Mouse (Mus musculus): ENCODE results near the gene Stk33.
"Not testable (repeated sequence)": the region's sequence is repeated elsewhere in the genome, so short reads cannot be mapped to it uniquely, and the experiment has no call there.

The Stk33 gene

DNA sequence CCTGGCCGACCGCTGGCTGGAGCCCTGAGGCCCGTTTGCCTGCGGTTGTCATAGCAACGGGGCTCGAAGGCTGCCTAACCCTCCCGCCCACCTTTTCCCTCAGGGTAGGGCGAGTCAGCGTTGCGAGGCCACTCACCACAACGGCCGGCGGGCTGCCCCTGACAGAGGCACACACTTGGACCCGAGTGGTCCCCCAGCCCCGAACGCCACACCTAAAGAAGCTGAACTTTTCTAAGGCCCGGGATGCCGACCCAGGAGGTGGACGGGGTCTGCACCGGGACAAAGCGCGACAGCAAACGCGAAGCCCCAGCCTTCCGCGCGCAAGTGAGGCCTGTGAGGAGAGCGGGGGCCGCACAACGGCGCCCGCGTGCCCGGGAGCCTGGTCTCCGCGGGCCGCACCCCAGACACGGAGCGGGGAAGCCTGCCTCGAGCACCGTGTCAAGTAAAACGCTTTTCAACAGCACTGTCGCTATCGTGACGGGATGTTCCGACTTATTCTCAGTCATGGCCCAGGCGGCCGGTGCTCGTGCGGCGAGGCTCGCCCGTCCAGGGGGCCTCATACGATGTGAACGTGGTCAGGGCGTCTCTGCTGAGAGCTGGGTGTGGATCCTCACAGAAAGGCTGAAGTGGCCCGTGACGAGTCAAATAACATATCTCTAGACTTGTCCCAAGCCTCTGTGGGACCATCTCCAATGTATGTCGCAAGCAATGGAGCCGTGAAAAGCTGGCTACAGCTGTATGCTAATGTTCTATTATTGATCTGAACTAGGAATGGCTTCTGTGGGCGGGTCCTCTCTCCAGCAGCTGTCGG, at the start of gene Stk33:
TSS of gene Stk33 (minus strand) at position 301 of the 811 bp plus-strand sequence.
- 0 out of 2 replicates have a peak, but pooled peaks have one; percentile 45 for ATAC-seq (ENCODE audit: insufficient number of reproducible peaks, low FRiP score, low TSS enrichment)

DNA sequence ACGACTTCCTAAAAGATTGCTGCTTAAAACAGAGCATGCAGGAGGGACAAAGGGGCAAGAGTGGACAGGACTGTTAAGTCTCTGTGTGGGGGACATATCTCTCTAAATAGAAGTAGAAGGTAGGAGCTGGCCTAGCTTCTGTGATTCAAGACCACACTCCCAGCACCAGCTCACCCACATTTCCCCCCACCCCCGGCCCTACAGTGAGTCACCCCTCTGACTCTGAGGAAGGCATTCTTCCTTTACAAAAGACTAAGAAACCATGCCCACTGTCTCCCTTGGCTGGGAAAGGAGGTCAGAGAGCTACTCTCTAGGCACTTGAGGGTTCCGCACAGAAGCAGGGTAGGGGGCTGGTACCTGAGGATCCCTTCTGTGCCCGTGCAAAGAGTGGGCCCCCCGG, 45.3 kb upstream of the Stk33 start:
- no peak for ATAC-seq (ENCODE audit: insufficient number of reproducible peaks, low FRiP score, low TSS enrichment)

DNA sequence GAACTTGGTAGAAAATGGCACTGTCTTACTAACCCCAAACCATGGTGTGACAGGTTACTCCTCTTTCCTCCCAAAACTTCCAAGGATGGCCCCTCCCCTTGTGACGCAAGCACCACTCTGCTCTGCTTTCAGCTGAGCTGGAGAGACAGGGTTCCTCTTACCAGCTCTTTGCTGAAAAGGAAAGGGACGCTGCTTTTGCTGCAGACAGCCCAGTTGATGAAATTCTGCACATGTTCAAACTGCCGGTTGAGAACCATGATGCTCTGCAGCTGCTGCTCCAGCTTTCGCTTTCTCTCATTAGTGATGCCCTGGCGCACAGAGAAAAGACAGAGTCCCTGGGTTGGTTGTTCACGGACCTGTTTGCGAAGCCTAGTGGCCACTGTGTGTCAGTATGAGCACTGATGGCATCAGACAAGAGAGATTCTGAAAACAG, 41.9 kb upstream of the Stk33 start:
- no peak for ATAC-seq (ENCODE audit: insufficient number of reproducible peaks, low FRiP score, low TSS enrichment)

DNA sequence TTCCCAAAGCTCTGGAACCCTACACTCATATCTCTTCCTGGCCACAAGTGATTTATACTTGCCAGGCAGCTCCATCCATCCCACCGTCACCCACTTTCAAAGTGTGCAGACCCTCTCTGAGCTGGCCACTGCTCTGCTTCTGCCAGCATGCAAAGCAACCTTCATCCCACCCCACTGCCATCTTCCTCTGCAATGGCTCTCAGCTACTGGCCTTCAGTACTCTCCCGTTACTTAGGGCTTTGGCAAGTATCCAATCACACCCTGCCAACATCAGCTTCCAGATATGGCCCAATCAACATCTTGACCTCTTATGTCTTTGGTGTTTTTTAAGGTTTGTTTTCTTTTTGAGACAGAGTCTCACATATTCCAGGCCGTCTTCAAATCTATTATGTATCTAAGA, 39.0 kb upstream of the Stk33 start:
- ATAC-seq (ENCODE audit: insufficient number of reproducible peaks, low FRiP score, low TSS enrichment): no peak

DNA sequence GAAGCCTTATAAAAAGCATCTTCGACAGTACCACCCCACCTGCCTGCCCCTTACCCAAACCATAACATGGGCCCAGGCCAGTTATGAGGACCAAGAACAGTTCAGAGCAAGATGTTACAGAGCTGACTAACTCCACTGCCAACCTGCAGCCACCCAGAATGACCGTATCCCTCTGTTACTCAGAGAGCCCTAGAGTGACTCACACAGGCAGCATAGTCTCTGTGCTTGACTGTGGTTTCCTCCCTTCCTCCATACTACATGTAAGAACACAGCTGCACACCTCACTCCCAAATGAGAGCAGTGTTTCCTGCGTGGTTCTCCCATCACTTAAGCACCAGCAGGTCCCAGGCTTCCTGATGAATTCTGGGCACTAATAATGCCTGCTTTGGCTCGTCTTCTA, 31.8 kb upstream of the Stk33 start:
- no peak for ATAC-seq (ENCODE audit: insufficient number of reproducible peaks, low FRiP score, low TSS enrichment)

DNA sequence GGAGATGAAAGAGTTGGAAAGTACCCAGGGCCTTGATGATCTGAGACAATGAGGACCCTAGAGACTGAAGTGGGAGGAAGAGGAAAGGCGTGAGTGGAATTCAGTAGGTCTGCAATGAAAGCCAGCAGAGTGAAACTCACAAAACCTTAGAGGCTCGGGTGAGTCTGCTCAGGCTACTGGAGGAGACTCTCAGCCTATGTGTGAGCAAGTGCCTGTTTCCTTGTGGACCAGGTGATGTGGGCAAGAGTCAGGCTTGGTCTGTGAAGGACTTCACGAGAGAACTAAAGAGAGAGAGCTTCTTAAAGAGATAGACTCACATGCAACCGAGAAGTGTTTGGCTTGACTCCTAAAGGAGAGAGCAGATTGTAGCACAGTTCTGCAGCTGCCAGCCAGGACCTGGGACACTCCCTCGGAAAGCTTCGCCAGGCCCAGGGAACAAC, 29.4 kb upstream of the Stk33 start:
- ATAC-seq (ENCODE audit: insufficient number of reproducible peaks, low FRiP score, low TSS enrichment): 0 out of 2 replicates have a peak, but pooled peaks have one; percentile 36

DNA sequence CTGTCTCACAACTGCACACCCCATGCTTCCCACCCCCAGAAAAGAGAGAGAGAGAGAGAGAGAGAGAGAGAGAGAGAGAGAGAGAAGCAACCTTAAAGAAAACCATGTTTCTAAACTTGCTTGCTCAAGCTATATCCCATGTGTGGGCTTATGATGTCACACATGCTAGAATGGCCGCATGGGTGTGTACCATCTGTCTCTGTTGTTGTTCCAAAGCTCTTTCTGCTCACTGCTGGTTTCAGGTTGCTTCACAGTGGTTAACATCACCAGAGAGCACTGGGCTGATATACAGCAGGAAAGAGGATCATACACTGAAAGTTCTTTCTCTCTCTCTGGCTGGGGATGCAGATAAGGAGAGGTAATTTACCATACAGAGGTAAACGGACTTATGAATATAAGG, 28.7 kb upstream of the Stk33 start:
- ATAC-seq (ENCODE audit: insufficient number of reproducible peaks, low FRiP score, low TSS enrichment): no peak

DNA sequence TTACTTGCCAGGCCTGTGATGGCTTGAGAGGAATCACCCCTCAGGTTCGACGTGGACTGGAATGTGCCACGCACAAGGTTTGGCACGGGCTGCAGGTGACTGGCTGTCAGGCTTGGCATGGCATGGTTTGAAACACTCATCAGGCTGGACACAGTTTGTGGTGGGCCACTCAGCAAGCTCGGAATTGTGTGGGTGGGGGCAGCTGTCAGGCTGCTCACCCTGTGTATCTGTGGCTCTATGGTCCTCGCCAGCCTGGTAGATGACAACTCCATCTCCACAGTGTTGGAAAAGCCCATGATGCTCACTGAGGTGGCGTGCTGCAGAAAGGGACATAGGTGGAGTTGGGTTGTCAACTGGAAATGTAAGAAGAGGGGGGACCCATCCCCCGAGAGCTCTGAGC, 21.8 kb upstream of the Stk33 start:
- ATAC-seq (ENCODE audit: insufficient number of reproducible peaks, low FRiP score, low TSS enrichment): no peak

DNA sequence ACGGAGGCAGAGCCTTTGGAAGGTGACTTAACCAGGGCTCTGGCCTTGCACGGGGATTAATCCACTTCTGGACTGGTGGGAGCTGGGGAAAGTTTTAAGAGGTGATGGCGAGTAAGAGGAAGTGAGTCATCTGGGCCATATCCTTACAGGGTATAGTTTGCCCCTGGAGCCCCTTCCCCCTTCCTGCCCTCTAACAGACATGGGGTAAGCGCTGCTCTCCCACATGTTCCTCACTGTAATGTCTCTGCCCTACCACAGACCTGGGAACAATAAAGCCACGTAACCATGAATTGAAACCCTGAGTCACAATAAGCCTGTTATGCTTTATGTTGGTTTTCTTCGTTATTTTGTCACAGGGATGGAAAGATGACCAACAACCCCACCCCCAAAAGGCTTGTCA, 17.7 kb upstream of the Stk33 start:
- no peak for ATAC-seq (ENCODE audit: insufficient number of reproducible peaks, low FRiP score, low TSS enrichment)

DNA sequence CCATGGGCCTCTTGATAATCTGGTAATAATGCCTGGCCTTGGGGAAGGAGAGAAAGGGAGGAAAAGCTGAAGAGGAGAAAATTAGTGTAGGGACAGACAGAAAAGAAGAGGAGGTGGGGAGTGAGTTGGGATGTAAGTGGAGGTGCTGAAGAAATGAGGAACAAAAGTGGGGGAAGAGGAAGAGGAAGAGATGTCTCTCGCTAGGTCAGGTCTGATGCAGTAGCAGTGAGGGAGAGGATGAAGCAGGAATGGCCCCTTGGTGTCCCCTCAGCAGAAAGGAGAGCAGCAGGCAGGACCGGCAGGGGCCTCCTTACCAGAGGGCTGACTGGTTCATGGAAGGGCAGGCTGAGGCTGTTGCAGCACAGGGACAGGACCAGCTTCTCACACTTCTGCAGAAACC, 16.9 kb upstream of the Stk33 start:
- no peak for ATAC-seq (ENCODE audit: insufficient number of reproducible peaks, low FRiP score, low TSS enrichment)

DNA sequence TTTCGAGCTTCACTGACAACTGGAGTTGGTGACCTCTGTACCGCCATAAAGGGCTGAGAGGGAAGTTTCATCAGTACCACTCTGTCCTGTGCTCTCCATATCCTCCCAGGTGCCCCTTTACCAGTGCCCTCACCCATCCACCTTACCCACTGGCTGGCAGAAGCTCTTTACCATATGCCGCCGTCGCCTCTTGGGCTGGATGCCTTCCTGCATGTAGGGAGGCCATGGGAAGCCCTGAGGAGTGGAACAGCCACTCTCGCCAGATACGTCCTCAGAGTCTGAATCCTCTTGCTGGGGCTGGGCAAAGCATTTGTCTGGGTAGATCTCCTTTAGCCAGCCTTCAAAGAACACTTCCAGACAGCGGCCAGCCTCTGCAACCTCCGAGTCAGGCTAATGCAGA, 16.0 kb upstream of the Stk33 start:
- no peak for ATAC-seq (ENCODE audit: insufficient number of reproducible peaks, low FRiP score, low TSS enrichment)

DNA sequence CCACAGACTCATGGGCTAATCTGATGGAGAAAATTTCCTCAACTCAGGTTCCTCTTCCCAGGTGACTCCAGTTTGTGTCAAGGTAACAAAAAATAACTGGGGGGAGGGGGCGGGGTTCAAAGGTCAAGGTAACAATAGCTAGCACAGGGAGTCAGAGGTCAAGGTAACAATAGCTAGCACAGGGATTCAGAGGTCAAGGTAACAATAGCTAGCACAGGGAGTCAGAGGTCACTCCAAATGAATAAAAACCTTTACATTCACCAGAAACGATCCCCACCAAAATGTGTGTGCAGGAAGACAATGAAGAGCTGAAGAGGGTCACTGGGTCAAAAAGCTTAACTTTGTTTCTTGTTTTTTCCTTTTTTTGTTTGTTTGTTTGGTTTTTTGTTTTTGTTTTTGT, 9.2 kb upstream of the Stk33 start:
- ATAC-seq (ENCODE audit: insufficient number of reproducible peaks, low FRiP score, low TSS enrichment): no peak

DNA sequence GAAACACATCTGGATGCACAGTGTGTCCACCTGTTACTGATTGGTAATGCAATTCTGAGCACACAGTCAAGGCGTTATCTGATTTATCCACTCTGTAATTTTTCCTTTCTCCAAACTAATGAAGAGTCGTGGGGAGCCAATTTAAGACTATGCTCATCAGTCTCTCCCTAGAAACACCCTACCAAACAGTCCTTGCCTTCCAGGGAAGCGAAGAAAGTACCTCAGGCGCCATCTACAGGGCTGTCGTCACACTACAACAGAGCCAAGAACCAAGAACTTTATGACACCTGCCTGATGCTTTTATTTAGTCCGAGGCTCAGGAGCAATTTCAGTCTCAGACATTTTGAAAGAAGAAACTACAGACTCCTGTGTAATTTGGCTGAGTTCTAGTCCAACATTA, 6.1 kb upstream of the Stk33 start:
- ATAC-seq (ENCODE audit: insufficient number of reproducible peaks, low FRiP score, low TSS enrichment): peak; percentile 80; the same call in 1 of the 2 replicates

DNA sequence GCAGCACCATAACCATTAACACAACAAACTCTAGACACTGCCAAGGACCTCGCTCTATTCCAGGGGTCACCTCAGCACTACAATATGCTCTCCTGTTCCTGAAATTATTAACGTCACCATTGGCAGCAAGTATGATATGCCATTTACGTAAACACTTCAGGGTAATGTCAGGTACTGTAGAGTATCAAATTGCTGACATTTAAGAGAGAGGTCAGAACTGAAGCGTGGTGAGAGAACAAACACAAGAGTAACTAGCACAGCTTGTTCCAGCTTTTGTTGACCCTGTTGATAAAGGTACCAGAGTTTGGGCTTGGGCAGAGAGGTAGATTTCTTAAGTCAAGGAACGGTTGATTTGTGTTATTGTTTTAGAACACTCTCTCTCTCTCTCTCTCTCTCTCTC, 3.9 kb upstream of the Stk33 start:
- ATAC-seq (ENCODE audit: insufficient number of reproducible peaks, low FRiP score, low TSS enrichment): no peak

DNA sequence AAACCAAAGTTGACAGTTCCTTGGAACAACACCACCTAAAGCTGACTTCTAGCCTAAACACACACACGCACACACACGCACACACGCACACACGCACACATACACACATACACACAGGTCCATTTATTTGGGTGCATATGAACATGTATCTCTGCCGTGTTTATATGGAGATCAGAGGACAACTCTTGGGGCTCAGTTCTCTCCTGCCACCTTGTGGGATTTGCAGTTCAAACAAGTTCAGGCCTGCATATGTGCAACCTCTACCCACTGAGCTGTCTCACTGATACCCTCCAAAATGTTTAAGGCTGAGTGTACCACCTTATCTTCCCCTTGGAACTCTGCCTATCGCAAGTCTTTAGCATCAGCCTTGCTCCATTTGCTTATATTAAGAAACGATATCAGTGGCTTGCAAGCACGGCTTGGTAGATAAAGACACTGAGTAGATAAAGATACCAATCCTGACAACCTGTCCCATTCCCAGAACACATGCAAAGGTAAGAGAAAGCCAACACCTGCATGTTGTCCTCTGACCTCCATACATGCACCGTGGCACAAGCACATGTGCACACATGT, 1.9 kb upstream of the Stk33 start:
- ATAC-seq (ENCODE audit: insufficient number of reproducible peaks, low FRiP score, low TSS enrichment): no peak

DNA sequence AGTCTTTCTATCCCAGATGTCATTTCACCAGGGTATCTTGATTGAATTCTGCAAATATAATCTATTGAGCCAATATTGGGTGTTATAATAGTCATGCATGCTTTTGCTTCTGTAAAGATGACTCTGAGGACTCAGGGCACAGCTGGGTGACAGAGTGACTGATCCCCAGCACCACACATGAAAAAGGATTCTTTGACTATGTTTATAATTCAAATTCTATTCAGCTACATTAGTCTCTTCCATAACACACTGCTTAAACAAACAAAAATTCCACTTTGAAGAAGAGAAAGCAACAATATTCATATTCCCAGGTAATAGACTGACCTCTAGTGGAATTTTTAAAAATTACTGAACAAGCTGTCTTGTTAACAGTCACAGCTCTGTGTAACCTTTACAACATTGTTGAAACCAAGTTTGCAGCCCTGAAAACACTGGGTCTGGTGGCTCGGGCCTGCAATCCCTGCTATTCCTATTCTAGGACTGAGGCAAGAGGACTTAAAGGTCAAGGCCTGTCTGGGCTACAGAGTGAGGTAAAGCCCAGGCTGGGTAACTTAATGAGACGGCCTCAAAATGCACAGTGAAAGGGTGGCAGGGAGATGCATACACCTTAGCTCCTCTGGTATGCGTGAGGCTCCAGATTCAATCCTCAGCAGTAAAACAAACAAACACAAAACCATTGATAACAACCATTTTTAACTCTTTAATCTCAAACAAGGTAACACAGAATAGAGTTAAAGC, 14.3 kb downstream of the Stk33 start:
- ATAC-seq (ENCODE audit: insufficient number of reproducible peaks, low FRiP score, low TSS enrichment): no peak

DNA sequence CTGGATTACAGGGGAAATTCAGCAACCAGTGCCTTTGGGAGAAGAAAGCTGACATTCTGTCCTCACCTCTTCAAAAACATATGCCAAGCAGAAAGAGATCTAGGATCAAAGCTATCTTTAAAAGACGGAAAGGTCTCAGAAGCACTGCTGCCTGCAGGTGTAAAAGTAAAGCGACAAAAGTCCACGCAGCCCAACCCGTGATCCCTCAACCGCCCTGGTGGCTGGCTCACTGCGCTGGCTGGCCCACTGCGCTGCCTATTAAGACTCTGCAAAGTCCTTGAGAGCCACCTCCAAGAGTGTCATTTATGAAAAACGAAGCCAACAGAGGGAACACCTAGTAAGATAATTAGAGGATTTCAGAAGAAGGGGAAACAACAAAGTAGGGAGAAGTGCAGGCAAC, 16.1 kb downstream of the Stk33 start:
- no peak for ATAC-seq (ENCODE audit: insufficient number of reproducible peaks, low FRiP score, low TSS enrichment)

DNA sequence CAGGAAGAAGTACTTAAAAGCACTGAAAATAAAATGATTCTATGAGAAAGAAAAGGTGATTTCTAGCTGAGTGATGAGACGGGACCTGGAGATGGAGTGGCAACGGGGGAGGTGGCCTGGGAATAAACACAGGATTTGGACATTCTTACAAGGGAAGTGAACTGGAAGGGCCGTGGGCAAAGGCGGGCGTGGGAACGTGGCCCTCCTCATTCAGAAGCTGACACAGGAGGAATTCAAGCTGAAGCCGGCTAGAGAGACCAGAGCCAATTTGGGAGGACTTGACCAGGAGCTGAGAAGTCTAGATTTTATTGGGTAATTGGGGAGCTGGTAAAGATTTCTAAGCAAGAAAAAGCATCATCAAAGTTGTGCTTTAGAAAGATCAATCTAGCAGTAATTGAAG, 33.4 kb downstream of the Stk33 start:
- no peak for ATAC-seq (ENCODE audit: insufficient number of reproducible peaks, low FRiP score, low TSS enrichment)

DNA sequence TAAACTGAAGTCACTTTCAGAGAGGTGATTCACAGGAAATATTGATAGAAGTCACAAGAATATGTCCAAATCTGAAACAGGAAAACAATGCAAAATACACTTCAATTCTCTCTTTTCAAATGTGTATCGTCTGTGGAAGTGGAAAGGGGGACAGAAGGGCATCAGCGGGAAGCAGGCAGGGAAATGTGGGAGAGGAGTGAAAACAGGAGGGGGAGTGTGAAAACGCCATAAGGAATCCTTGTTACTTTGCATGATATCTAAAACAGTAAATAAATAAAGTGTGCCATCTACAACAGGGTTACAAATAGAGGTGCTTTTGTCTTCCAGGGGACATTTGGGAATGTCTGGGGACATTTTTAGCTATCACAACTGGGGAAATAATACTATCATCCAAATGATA, 39.6 kb downstream of the Stk33 start:
- ATAC-seq (ENCODE audit: insufficient number of reproducible peaks, low FRiP score, low TSS enrichment): peak; percentile 78; the same call in 1 of the 2 replicates

DNA sequence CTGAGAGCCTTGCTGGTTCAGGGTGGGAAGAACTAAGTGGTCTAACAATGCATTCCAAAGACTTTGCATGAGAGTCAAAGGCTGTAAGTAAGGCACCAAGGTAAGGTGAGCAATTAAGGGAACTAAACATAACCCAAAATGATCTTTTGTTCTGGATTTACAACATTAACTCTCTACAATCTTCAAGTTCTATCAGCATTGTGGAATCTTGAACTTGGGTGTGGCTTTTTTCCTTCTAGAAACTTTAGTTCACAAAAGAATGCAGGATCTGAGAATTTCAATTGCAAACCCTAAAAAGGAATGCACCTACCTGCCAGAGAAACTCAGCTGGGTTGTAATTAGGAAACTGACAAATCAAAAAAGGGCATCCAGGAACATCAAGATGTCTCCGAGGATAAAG, 57.8 kb downstream of the Stk33 start:
- no peak for ATAC-seq (ENCODE audit: insufficient number of reproducible peaks, low FRiP score, low TSS enrichment)

DNA sequence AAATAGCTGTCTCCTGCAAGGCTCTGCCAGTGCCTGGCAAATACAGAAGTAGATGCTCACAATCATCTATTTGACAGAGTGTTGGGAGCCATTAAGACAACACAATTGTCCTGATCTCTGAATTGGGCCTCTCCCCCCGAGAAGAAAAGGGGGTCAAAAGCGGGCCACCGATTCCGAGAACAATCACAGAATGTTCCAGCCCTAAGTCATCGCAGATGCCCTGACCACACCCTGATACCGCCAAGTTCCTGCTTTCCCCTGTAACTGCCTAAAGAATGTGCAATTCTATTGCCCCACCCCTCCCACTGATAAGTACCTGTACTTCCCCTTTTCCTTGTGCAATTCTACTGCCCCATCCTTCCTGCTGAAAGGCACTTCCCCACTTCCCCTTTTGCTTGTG, 65.3 kb downstream of the Stk33 start:
- not testable (repeated sequence) for ATAC-seq (ENCODE audit: insufficient number of reproducible peaks, low FRiP score, low TSS enrichment)

Measured in cerebellum, adult (tissue).